Mouse (Mus musculus): ENCODE measurements at regions not wholly inside any gene's neighbourhood (a gene's known extent, or its start where the extent isn't known, plus 50 kb on each side); places are given as distances from the start of the nearest gene placed in this dataset.

GRCm38 (mm10) chr17:88316213-88316967 is 124.1 kb upstream of the Foxn2 start:
- Histone ChIP-seq H3K4me1 (ENCODE audit: control insufficient read depth, insufficient read depth, low read length) (no peaks in the 10 kb centered on the region), H3K36me3 (ENCODE audit: control insufficient read depth, insufficient read depth, low read length) (no peaks in the 10 kb centered on the region), H3K27me3 (ENCODE audit: control insufficient read depth, insufficient read depth, low read length) (no peaks in the 10 kb centered on the region), H3K4me2 (no peak overlapping the region), H3K4me3 (ENCODE audit: low read depth, low read length) (no peak overlapping the region), H3K27ac (ENCODE audit: low read depth, low read length) (no peak overlapping the region), H3K9me3 (replicated peaks; ENCODE audit: control insufficient read depth, low read length) (no peaks in the 10 kb centered on the region), H3K9ac (ENCODE audit: low read depth, low read length) (no peak overlapping the region)
- WGBS (ENCODE audit: insufficient replicate concordance): 70% methylated on average over 15 of the region's 15 CpGs
- ATAC-seq (replicated peaks; ENCODE audit: insufficient number of reproducible peaks, low FRiP score, low TSS enrichment): no peak

- 74% methylated on average over 5 of the region's 5 CpGs for WGBS (ENCODE audit: insufficient replicate concordance)
- H3K36me3 ChIP-seq (ENCODE audit: control insufficient read depth, insufficient read depth, low read length): no peaks in the 10 kb centered on the region
- H3K27ac ChIP-seq (ENCODE audit: low read depth, low read length): no peak overlapping the region
- no peak for ATAC-seq (replicated peaks; ENCODE audit: insufficient number of reproducible peaks, low FRiP score, low TSS enrichment)
- no peaks in the 10 kb centered on the region for H3K9me3 ChIP-seq (replicated peaks; ENCODE audit: control insufficient read depth, low read length)
- H3K4me1 ChIP-seq (ENCODE audit: control insufficient read depth, insufficient read depth, low read length): no peaks in the 10 kb centered on the region
- H3K27me3 ChIP-seq (ENCODE audit: control insufficient read depth, insufficient read depth, low read length): no peaks in the 10 kb centered on the region
- no peak overlapping the region for H3K9ac ChIP-seq (ENCODE audit: low read depth, low read length)
- H3K4me2 ChIP-seq: no peak overlapping the region
- no peak overlapping the region for H3K4me3 ChIP-seq (ENCODE audit: low read depth, low read length)
Measured at GRCm38 (mm10) chr17:88317311-88317710, 123.2 kb upstream of the Foxn2 start.

- no peak overlapping the region for H3K4me2 ChIP-seq
- no peaks in the 10 kb centered on the region for H3K4me1 ChIP-seq (ENCODE audit: control insufficient read depth, insufficient read depth, low read length)
- no peak overlapping the region for H3K9ac ChIP-seq (ENCODE audit: low read depth, low read length)
- no peaks in the 10 kb centered on the region for H3K9me3 ChIP-seq (replicated peaks; ENCODE audit: control insufficient read depth, low read length)
- 77% methylated on average over 7 of the region's 7 CpGs for WGBS (ENCODE audit: insufficient replicate concordance)
- H3K4me3 ChIP-seq (ENCODE audit: low read depth, low read length): no peak overlapping the region
- no peaks in the 10 kb centered on the region for H3K27me3 ChIP-seq (ENCODE audit: control insufficient read depth, insufficient read depth, low read length)
- H3K27ac ChIP-seq (ENCODE audit: low read depth, low read length): no peak overlapping the region
- no peaks in the 10 kb centered on the region for H3K36me3 ChIP-seq (ENCODE audit: control insufficient read depth, insufficient read depth, low read length)
- no peak for ATAC-seq (replicated peaks; ENCODE audit: insufficient number of reproducible peaks, low FRiP score, low TSS enrichment)
Measured at GRCm38 (mm10) chr17:88317806-88318205, 122.7 kb upstream of the Foxn2 start.

- 63% methylated on average over 16 of the region's 16 CpGs for WGBS (ENCODE audit: insufficient replicate concordance)
- ATAC-seq (replicated peaks; ENCODE audit: insufficient number of reproducible peaks, low FRiP score, low TSS enrichment): no peak; the same call in 1 of the 2 replicates
- H3K9me3 ChIP-seq (replicated peaks; ENCODE audit: control insufficient read depth, low read length): no peaks in the 10 kb centered on the region
- H3K9ac ChIP-seq (ENCODE audit: low read depth, low read length): no peak overlapping the region
- H3K4me3 ChIP-seq (ENCODE audit: low read depth, low read length): no peak overlapping the region
- H3K4me2 ChIP-seq: no peak overlapping the region
- no peaks in the 10 kb centered on the region for H3K4me1 ChIP-seq (ENCODE audit: control insufficient read depth, insufficient read depth, low read length)
- no peak overlapping the region for H3K27ac ChIP-seq (ENCODE audit: low read depth, low read length)
- no peaks in the 10 kb centered on the region for H3K27me3 ChIP-seq (ENCODE audit: control insufficient read depth, insufficient read depth, low read length)
- H3K36me3 ChIP-seq (ENCODE audit: control insufficient read depth, insufficient read depth, low read length): no peaks in the 10 kb centered on the region
Measured at GRCm38 (mm10) chr17:88318207-88318791, 122.2 kb upstream of the Foxn2 start.

- Histone ChIP-seq H3K4me3 (ENCODE audit: low read depth, low read length) (no peak overlapping the region), H3K4me2 (no peak overlapping the region), H3K9ac (ENCODE audit: low read depth, low read length) (no peak overlapping the region), H3K4me1 (ENCODE audit: control insufficient read depth, insufficient read depth, low read length) (no peaks in the 10 kb centered on the region), H3K36me3 (ENCODE audit: control insufficient read depth, insufficient read depth, low read length) (no peaks in the 10 kb centered on the region), H3K27me3 (ENCODE audit: control insufficient read depth, insufficient read depth, low read length) (no peaks in the 10 kb centered on the region), H3K9me3 (replicated peaks; ENCODE audit: control insufficient read depth, low read length) (no peaks in the 10 kb centered on the region), H3K27ac (ENCODE audit: low read depth, low read length) (no peak overlapping the region)
- ATAC-seq (replicated peaks; ENCODE audit: insufficient number of reproducible peaks, low FRiP score, low TSS enrichment): no peak
- 66% methylated on average over 5 of the region's 5 CpGs for WGBS (ENCODE audit: insufficient replicate concordance)
Measured at GRCm38 (mm10) chr17:88318936-88319335, 121.6 kb upstream of the Foxn2 start.

GRCm38 (mm10) chr17:88320686-88321085 is 119.8 kb upstream of the Foxn2 start:
- Histone ChIP-seq H3K9ac (ENCODE audit: low read depth, low read length) (no peak overlapping the region), H3K4me2 (no peak overlapping the region), H3K27me3 (ENCODE audit: control insufficient read depth, insufficient read depth, low read length) (no peaks in the 10 kb centered on the region), H3K4me1 (ENCODE audit: control insufficient read depth, insufficient read depth, low read length) (no peaks in the 10 kb centered on the region), H3K36me3 (ENCODE audit: control insufficient read depth, insufficient read depth, low read length) (no peaks in the 10 kb centered on the region), H3K27ac (ENCODE audit: low read depth, low read length) (no peak overlapping the region), H3K4me3 (ENCODE audit: low read depth, low read length) (no peak overlapping the region), H3K9me3 (replicated peaks; ENCODE audit: control insufficient read depth, low read length) (no peaks in the 10 kb centered on the region)
- 67% methylated on average over 1 of the region's 1 CpGs for WGBS (ENCODE audit: insufficient replicate concordance)
- no peak for ATAC-seq (replicated peaks; ENCODE audit: insufficient number of reproducible peaks, low FRiP score, low TSS enrichment)

- no peaks in the 10 kb centered on the region for H3K9me3 ChIP-seq (replicated peaks; ENCODE audit: control insufficient read depth, low read length)
- no peak overlapping the region for H3K27ac ChIP-seq (ENCODE audit: low read depth, low read length)
- 59% methylated on average over 14 of the region's 14 CpGs for WGBS (ENCODE audit: insufficient replicate concordance)
Measured at GRCm38 (mm10) chr17:88325326-88325909, 115.1 kb upstream of the Foxn2 start.

GRCm38 (mm10) chr17:88325910-88326739 is 114.4 kb upstream of the Foxn2 start:
- no peak for ATAC-seq (replicated peaks; ENCODE audit: insufficient number of reproducible peaks, low FRiP score, low TSS enrichment)
- Histone ChIP-seq H3K9ac (ENCODE audit: low read depth, low read length) (no peak overlapping the region), H3K4me1 (ENCODE audit: control insufficient read depth, insufficient read depth, low read length) (peaks cover 3% of the 10 kb centered on the region; the same call in 1 of the 2 replicates), H3K36me3 (ENCODE audit: control insufficient read depth, insufficient read depth, low read length) (no peaks in the 10 kb centered on the region), H3K4me3 (ENCODE audit: low read depth, low read length) (no peak overlapping the region), H3K27ac (ENCODE audit: low read depth, low read length) (no peak overlapping the region), H3K27me3 (ENCODE audit: control insufficient read depth, insufficient read depth, low read length) (no peaks in the 10 kb centered on the region), H3K9me3 (replicated peaks; ENCODE audit: control insufficient read depth, low read length) (no peaks in the 10 kb centered on the region), H3K4me2 (no peak overlapping the region)
- 36% methylated on average over 12 of the region's 12 CpGs for WGBS (ENCODE audit: insufficient replicate concordance)

More at GRCm38 (mm10) chr17:88325326-88325909, 115.1 kb upstream of the Foxn2 start:
- Histone ChIP-seq H3K9ac (ENCODE audit: low read depth, low read length) (no peak overlapping the region), H3K36me3 (ENCODE audit: control insufficient read depth, insufficient read depth, low read length) (no peaks in the 10 kb centered on the region), H3K4me3 (ENCODE audit: low read depth, low read length) (no peak overlapping the region), H3K4me1 (ENCODE audit: control insufficient read depth, insufficient read depth, low read length) (peaks cover 3% of the 10 kb centered on the region; the same call in 1 of the 2 replicates), H3K27me3 (ENCODE audit: control insufficient read depth, insufficient read depth, low read length) (no peaks in the 10 kb centered on the region), H3K4me2 (no peak overlapping the region)
- ATAC-seq (replicated peaks; ENCODE audit: insufficient number of reproducible peaks, low FRiP score, low TSS enrichment): no peak
